ENCODE assay signal across 8 mouse cellular contexts in genomic region chr13:100246896-100247519, GRCm38 (mm10). TPM values are rescaled to one million over a fixed set of nuclear protein-coding genes. Genes with fewer than 3 reads are reported as not detected.
DNase-seq lines count a peak whose midpoint lies in the region; ATAC-seq and TF ChIP-seq lines count a peak whose summit lies in the region.
"Not testable (repeated sequence)": the region's sequence is repeated elsewhere in the genome, so short reads cannot be mapped to it uniquely, and the experiment has no call there.
"Had no signal": no experiment of that assay in that cellular context is flagged by ENCODE, and none has a peak within 500 bp of the region (broad histone marks: within the 10 kb centered on the region; RNA-seq: fewer than 3 reads in every experiment).

No protein-coding gene starts in this region.

- WGBS in liver, adult 2 months: 54% methylated on average over 5 of the region's 5 CpGs
- WGBS in lung, postnatal 0 days: 56% methylated on average over 5 of the region's 5 CpGs

- H3K9ac ChIP-seq in liver, adult 2 months (ENCODE audit: low read depth, low read length); lung, postnatal 0 days (replicated peaks; ENCODE audit: low read depth): not testable (repeated sequence)

- 0 out of 2 replicates have a peak, but pooled peaks have one; percentile 25 for ATAC-seq in erythroid progenitor cell, adult 5-6 weeks (replicated peaks; ENCODE audit: low FRiP score, poor library complexity, severe bottlenecking)
- ATAC-seq in lung, postnatal 0 days: peak; percentile 26; the same call in 1 of the 2 replicates
- peak; percentile 88 for ATAC-seq in monocyte, adult 5-6 weeks (replicated peaks; ENCODE audit: insufficient number of reproducible peaks, low FRiP score, low TSS enrichment, poor library complexity, severe bottlenecking)

- not testable (repeated sequence) for TF ChIP-seq CTCF in liver, adult 2 months (IDR thresholded peaks at IDR 0.05; ENCODE audit: low read depth, low read length); lung, postnatal 0 days (IDR thresholded peaks at IDR 0.05)

- peak overlapping the region; percentile 12; the same call in 1 of the 2 replicates for H3K4me3 ChIP-seq in liver, adult 2 months (ENCODE audit: insufficient read depth, low read depth, low read length)
- H3K4me3 ChIP-seq in lung, postnatal 0 days (ENCODE audit: low read depth, low read length): not testable (repeated sequence)

- not testable (repeated sequence) for H3K27me3 ChIP-seq in liver, adult 2 months (ENCODE audit: control insufficient read depth, insufficient read depth, low read length); lung, postnatal 0 days (replicated peaks; ENCODE audit: insufficient read depth, low read length)

- H3K79me2 ChIP-seq in liver, adult 2 months (ENCODE audit: control insufficient read depth, insufficient read depth, low read length): not testable (repeated sequence)

- H3K4me2 ChIP-seq in lung, postnatal 0 days (replicated peaks; ENCODE audit: low read depth, low read length): not testable (repeated sequence)

- TF ChIP-seq POLR2A in liver, adult 2 months (IDR thresholded peaks at IDR 0.05; ENCODE audit: extremely low read depth, insufficient read depth, low read length): not testable (repeated sequence)

- H3K36me3 ChIP-seq in liver, adult 2 months (ENCODE audit: control insufficient read depth, insufficient read depth, low read length); lung, postnatal 0 days (ENCODE audit: insufficient read depth, low read length): not testable (repeated sequence)

- DNase-seq in A20 (ENCODE audit: low read depth, low spot score) (peak; percentile 69), NIH3T3 (ENCODE audit: low read depth) (peak; percentile 33)
- DNase-seq in induced T-regulatory cell, adult 2 months (ENCODE audit: low read depth): peak; percentile 2
- peak; percentile 0 for DNase-seq in liver, adult 2 months (ENCODE audit: extremely low read depth, low read depth, low spot score)
- not testable (repeated sequence) for DNase-seq in lung, postnatal 0 days (ENCODE audit: low spot score)

- H3K27ac ChIP-seq in liver, adult 2 months (replicated peaks; ENCODE audit: insufficient read depth, low read depth, low read length); lung, postnatal 0 days (ENCODE audit: low read length): not testable (repeated sequence)

- H3K4me1 ChIP-seq in liver, adult 2 months (ENCODE audit: control insufficient read depth, insufficient read depth, low read length); lung, postnatal 0 days (ENCODE audit: insufficient read depth, low read depth, low read length): not testable (repeated sequence)

- H3K9me3 ChIP-seq in lung, postnatal 0 days (ENCODE audit: low read length): not testable (repeated sequence)

- TF ChIP-seq EP300 in lung, postnatal 0 days (IDR thresholded peaks at IDR 0.05): not testable (repeated sequence)

RNA-seq across cellular contexts. Expression of gene Naip5, which starts 0.9 kb away (rescaled TPM):
- 4.6 and 4.7 TPM in 2 replicates for total RNA-seq in erythroid progenitor cell, adult 5-6 weeks (2015; ENCODE audit: low replicate concordance)
- total RNA-seq in erythroid progenitor cell, adult 5-6 weeks (2017; ENCODE audit: low replicate concordance): 0.83 and 2.3 TPM in 2 replicates
- 1.2 and 1.3 TPM in 2 replicates for total RNA-seq in liver, adult 2 months (2014; rRNA removed)
- polyA plus RNA-seq in liver, adult 2 months (2012; rRNA removed): 0.19 and 0.59 TPM in 2 replicates
- 0.67 and 0.81 TPM in 2 replicates for polyA plus RNA-seq in lung, postnatal 0 days (2015; fragmentation: Nextera tagmentation; extraction: Ambion mirVana)
- total RNA-seq in monocyte, adult 5-6 weeks (2017): 103 to 115 TPM (median 107 TPM) in 3 replicates
- polyA plus RNA-seq: forebrain, embryonic 12.5 days had no signal

RNA-seq across cellular contexts. Expression of gene Naip2, which starts 45.1 kb away (rescaled TPM):
- 6.7 and 12.6 TPM in 2 replicates for total RNA-seq in erythroid progenitor cell, adult 5-6 weeks (2015; ENCODE audit: low replicate concordance)
- 3.3 and 4.0 TPM in 2 replicates for total RNA-seq in erythroid progenitor cell, adult 5-6 weeks (2017; ENCODE audit: low replicate concordance)
- 4.8 and 5.7 TPM in 2 replicates for total RNA-seq in liver, adult 2 months (2014; rRNA removed)
- polyA plus RNA-seq in liver, adult 2 months (2012; rRNA removed): 0.31 and 1.0 TPM in 2 replicates
- polyA plus RNA-seq in lung, postnatal 0 days (2015; fragmentation: Nextera tagmentation; extraction: Ambion mirVana): 0.84 and 1.3 TPM in 2 replicates
- 90.1 to 116 TPM (median 91.1 TPM) in 3 replicates for total RNA-seq in monocyte, adult 5-6 weeks (2017)

Comparison
In these comparisons a context has a peak if more than half of its experiments do, and no peak if none do; other contexts are left out.
1. ATAC-seq: peak in every context shown above with its lines; median percentile 88 in monocyte, adult 5-6 weeks; 26 in lung, postnatal 0 days; 25 in erythroid progenitor cell, adult 5-6 weeks.
2. RNA of gene Naip5, which starts 0.9 kb away (total RNA-seq): 103 to 115 TPM in monocyte, adult 5-6 weeks; 0.83 to 4.7 TPM in erythroid progenitor cell, adult 5-6 weeks and 1.2 to 1.3 TPM in liver, adult 2 months; every median in the first group is over 10 times any median in the second.